Mouse (Mus musculus): ENCODE results near the gene Cacng7.

- TF ChIP-seq MAX (IDR thresholded peaks at IDR 0.05; ENCODE audit: low read depth) (no peak), POLR2A (IDR thresholded peaks at IDR 0.05; ENCODE audit: insufficient read length, low read depth) (no peak), POLR2AphosphoS2 (IDR thresholded peaks at IDR 0.05; ENCODE audit: insufficient read length, low read depth) (no peak), SRF (IDR thresholded peaks at IDR 0.05; ENCODE audit: control insufficient read depth, insufficient read length, low read depth) (no peak), MYOG (IDR thresholded peaks at IDR 0.05; ENCODE audit: control insufficient read depth in 1 of 3, insufficient read depth in 1 of 3, insufficient read length in 2 of 3, low read depth in 2 of 3) (no peak), MYOD1 (IDR thresholded peaks at IDR 0.05; ENCODE audit: control insufficient read depth in 1 of 3, insufficient read length in 2 of 3, low read depth in 2 of 3) (no peak), E2F4 (IDR thresholded peaks at IDR 0.05; ENCODE audit: insufficient read depth) (no peak), TCF12 (IDR thresholded peaks at IDR 0.05; ENCODE audit: insufficient read depth, poor library complexity, severe bottlenecking) (no peak), USF1 (IDR thresholded peaks at IDR 0.05; ENCODE audit: low read depth) (no peak), CEBPB (IDR thresholded peaks at IDR 0.05; ENCODE audit: insufficient read depth, poor library complexity, severe bottlenecking) (no peak)
Measured at GRCm38 (mm10) chr7:3376831-3377230, 44.1 kb downstream of the Cacng7 start.
